Mouse (Mus musculus) brain, adult 2 months (tissue): ENCODE data around the gene Rps6kb2.
A peak's percentile ranks its signal among the peaks of the same experiment; 100 is the strongest.

Source experiments
- DNase-seq: peaks from one replicate; pipeline ENCODE4 v3.0.0; 2011; ENCODE audit warnings: low read depth, low spot score

Rps6kb2 gene

DNA sequence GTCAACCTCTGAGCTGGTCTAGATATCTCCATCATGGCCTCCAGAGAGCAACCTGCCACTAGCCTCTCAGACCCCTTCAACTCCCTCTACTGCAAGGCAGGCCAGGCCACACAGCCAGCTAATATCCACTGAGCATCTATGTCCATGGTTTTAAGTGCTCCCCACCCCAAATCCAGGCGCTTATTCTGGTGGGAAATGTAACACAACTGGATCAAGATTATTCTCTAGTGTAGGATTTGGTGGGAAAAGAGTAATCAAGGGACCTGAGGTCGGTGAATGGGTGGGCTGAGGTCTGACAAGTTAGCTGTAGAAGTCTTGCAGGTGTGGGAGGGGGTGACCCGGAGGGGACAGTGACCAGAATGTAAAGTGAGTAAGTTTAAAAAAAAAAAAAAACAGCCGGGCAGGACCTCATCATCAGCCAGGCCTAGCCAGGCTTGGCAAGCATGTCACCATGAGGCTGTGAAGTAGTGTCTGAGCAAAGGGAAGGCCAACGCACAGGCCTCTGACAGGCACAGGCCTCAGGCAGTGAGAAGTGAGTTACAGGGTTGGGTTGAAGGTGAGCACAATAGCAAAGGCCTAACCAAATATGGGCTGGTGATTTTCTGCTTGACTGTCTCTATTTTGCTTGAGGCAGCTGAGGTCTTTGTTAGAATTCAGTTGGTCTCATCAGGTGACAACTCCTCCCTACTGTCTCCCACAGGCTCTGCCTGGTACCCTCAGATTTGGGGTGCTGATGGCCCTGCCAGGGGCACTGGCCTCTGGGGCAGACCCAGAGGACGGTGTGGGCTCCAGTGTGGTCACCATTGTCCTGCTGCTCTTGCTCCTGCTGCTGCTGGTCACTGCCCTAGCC lies 7.7 kb downstream of the Rps6kb2 start:
- no peak for DNase-seq

DNA sequence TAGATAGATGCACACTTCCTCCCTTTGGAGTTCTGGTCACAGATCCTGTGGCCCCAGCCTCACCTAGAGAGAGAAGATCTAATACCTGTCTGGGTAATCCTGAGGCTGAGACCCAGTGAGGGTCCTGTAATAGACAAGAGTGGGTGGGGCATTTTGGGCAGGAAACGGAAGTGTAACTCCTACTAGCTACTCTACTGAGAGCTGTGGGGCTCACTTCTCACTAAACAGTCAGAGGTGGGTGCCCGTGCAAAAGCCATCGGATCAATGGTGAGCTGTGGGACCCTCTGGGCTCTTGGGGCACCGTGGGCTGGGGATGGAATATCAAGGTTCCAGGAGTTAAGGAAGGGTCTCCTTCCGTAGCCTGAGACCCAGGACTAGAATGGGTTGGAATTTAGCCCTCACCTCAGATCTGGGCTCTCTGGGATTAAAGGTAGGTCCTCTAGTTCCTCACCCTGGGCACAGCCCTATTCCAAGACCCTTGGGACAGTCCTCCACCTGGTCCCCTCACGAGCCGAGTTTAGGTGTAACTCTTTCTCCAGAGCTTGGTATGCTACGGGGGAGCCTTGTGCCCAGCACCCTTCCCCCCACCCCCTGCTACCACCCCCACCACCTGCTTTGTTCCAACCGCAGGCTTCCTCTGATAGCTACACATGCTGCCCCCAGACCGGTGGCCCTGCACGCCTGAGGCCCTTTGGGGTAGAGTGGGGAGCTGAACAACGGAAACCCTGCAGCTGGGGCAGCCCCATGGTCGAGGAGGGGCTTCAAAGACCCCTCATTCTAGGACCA lies 8.5 kb downstream of the Rps6kb2 start:
- no peak for DNase-seq

DNA sequence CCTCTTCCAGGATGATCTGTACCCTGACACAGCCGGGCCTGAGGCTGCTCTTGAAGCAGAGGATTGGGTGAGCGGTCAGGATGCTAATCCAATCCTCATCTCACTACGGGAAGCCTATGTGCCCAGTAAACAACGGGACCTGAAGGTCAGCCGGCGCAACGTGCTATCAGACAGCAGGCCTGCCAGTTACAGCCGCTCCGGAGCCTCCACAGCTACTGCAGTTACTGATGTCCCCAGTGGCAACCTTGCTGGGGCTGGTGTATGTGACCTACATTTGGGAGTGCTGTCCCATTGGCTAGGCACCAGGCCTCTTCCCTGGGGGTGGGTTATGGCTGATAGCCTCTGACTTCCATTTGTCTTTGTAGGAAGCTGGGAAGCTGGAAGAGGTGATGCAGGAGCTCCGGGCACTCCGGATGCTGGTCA lies 9.9 kb downstream of the Rps6kb2 start, which contains the start of gene Ptprcap:
Ptprcap (plus strand) TSS at position 373 of the 423 bp plus-strand sequence.
- DNase-seq = peak; percentile 89

DNA sequence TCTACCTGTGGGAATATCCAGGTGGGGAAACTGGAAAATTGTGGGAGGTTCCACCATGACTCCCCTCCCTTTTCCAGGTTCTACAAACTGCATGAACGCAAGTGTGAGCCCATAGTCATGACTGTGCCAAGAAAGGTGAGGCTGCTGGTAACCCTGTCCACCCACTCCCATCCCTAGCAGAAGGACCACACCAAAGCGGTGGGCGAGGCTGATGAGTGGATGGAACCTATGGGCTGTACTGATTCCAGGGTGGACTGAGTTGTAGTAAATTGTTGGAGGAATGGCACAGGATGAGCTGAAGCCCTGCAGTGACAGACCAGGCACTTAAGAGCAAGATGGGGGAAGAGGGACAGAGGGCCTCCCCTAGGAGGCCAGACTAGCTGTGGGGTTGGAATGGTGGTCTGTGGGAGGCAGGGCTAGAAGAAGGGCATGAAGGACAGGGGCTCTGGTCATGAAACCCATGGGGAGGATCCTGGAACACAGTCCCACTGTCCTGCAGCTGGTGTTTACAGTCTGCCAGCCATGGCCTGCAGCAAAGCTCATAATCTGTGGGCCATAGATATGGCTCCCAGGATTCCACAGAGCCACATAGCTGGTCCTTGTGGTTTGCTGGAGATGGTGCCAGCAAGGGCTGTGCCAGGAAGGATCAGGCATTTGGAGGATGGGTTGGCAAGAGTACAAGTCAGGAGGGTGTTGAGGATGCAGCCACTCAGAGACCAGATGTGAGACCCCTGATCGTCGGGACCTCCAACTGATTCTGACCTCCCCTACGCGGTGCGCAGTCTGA lies 10.5 kb downstream of the Rps6kb2 start:
- DNase-seq = no peak

DNA sequence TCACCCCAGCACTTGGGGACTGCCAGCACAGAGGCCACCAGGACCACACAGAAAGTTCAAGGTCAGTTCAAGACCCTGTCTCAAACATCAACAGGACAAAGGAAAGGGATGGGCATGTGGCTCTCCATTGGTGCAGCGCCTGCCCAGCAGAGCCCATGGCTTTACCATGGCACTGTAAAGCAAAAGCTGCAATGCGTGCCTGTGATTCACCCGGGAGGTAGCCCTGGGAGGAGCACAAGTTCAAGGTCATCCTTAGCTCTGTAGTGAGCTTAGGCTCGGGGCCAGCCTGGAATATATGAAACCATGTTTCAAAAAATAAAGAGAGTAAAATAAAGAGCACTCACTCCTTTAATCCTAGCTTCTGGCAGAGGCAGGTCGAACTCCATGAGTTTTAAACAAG lies 11.3 kb downstream of the Rps6kb2 start:
- no peak for DNase-seq

DNA sequence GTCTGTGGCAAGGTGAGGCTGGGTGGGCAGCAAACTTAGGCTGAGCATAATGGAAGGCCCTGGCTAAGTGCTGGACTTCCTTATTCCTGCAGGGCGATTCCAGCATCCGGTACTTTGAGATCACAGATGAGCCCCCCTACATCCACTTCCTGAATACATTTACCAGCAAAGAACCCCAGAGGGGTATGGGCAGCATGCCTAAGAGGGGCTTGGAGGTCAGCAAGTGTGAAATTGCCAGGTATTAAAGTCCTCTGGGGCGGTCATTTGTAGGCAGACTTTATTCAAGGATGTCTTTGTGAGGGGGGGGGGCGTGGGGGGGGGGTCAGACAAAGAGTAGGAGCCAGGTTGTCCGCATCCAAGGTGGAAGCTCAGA lies 11.7 kb downstream of the Rps6kb2 start:
- DNase-seq = no peak

DNA sequence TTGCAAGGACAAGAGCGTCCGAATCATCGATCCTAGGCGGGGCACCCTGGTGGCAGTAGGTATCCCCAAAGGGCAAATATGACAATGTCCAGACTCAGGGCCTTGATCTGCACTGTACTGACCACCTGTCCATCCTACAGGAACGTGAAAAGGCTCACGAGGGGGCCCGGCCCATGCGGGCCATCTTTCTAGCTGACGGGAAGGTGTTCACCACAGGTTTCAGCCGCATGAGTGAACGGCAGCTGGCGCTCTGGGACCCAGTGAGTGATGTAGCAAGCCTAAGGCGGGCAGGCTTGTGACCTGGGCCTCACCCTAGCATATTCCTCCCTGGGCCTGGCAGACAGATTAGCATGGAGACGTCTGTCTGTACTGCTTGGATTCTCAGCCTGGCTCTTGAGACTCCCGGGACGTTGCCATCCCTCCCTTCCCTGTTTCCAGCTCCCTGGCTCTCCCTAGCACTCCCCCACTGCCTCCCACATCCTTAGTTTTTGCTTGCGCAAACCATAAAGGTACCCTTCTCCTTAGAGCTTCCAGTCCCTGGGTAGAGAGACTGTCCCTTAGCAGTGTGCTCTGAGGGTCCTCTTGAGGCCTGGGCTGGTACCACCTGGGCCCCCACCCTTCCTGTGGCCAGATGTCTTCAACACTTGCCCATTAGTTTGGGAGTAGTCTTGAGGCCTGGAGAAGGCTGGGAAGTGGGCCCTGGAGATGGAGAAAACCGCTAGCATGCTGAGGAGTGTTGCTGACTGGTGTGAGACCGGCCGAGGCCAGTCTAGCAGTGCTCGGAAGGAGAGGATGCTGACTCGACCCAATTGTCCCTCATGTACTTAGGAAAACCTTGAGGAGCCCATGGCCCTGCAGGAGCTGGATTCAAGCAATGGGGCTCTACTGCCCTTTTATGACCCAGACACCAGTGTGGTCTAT lies 12.3 kb downstream of the Rps6kb2 start:
- DNase-seq = no peak

DNA sequence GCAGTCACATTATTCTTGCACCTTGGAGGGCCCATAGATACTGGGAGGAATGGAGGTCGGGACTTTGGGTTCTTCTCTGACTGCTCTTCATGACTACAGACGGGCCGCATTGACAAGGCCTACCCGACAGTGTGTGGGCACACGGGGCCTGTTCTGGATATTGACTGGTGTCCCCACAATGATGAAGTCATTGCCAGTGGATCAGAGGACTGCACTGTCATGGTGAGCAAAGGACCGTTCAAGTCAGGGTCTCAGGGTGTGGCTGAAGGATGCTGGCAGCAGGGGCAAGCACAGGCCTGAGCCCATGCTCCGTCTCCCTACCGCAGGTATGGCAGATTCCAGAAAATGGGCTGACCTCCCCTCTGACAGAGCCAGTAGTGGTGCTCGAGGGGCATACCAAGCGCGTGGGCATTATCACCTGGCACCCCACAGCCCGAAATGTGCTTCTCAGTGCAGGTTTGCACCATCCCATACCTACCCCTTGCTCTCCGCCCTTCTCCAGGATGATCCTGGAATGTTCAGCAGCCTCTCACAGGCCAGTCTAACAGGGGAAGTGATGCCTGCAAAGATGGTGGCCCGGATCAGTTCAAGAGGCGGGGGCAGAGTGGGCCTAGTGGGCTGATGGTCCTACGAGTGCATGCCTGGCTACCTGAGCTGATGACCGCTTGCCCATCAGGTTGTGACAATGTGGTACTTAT lies 13.2 kb downstream of the Rps6kb2 start:
- DNase-seq = no peak

DNA sequence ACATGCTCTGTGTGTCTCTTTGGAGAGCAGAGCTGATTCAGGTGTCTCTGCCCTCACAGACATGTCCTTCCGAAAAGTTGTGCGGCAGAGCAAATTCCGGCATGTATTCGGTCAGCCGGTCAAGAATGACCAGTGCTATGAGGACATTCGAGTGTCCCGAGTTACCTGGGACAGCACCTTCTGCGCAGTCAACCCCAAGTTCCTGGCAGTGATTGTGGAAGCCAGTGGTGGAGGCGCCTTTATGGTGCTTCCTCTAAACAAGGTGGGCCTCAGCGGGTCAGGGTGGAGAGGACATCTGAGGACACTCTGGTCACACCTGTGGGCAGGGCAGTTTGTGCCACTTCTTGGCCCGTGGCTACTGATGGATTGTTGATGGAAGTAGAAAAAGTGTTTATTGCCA lies 13.9 kb downstream of the Rps6kb2 start:
- DNase-seq = no peak

DNA sequence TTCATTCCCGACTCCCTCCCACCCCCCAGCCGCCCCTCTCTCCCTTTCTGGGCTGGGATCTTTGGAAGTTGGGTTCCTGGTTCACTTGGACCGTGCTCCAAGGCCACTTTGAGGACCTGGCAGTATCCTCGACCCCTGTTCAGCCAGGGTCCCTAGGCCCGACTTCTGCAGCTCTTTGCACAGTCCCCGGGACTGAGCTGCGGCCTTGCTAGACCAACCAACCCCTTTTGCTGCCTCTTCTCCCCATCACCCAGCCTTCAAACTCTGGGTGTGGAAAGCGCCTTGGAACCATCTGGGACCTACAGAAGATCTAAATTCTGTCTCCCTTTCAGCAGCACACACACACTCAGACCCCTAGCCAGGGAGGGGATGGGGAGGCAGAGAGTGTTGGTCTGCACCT lies 14.3 kb downstream of the Rps6kb2 start:
- no peak for DNase-seq

DNA sequence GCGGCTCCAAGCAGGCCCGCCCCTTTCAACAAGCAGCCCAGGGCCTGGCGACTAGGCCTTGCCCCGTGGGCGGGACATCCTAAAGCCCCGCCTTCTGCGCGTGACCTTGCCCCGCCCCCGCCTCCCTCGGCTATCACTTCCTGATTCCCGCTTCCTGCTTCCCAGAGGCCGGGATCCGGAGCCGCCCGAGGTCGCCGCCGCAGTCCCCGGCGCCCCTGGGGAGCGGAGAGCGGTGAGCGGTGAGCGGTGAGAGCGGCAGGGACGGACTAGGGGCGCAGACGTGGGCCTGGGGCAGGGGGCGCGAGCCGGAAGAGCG lies 14.7 kb downstream of the Rps6kb2 start, which contains the start of gene Coro1b:
Coro1b (plus strand) TSS at position 129 of the 316 bp plus-strand sequence.
- DNase-seq = peak; percentile 96

DNA sequence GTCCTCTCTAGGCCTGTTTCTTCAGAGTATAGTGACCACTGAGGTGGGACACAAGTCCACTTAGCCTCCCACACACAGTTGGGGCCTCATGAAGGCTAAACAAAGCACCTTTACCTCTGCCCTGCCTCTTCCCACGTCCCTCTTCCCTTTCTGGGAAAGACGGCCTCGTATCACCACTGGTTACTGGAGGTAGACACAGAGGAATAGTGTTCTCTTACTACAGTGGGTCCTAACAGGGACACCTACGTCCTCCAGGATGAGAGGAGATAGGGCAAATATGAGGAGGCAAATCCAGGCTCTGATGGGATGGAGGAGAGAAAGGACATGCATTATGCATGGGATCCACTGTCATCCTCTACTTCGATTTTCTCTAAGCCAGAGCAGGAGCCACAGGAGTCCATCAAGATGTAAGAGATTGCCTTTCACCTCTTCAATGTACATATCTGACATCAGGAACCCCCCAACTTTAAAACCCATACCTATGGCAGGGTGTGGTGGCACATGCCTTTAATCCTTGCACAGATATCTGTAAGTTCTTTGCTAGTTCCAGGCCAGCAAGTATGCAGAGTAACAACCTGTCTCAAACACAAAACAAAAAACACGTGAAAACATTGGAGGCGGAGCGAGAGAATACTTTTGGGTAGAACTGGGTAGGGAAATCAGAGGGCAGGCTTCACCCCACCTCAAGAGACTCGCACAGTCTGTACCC lies 15.2 kb downstream of the Rps6kb2 start:
- DNase-seq = no peak

DNA sequence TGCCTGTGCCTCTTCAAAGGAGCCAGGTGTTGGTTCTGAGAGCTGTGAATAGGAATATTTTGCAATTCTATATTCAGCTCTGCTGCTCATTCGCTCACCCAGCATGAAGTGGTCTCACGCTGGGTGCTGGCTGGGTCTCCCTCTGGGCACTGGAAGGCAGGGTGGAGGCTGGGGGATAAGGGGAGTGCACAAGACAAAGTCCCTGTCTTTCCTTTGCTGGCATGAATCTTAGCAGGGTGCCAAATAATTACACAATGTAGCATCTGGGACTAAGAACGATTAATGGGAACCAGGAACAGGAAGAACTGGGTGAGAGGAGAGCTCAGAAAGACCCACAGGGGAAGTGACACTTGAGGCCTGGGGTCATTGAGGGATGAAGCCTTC lies 16.1 kb downstream of the Rps6kb2 start:
- DNase-seq = no peak

DNA sequence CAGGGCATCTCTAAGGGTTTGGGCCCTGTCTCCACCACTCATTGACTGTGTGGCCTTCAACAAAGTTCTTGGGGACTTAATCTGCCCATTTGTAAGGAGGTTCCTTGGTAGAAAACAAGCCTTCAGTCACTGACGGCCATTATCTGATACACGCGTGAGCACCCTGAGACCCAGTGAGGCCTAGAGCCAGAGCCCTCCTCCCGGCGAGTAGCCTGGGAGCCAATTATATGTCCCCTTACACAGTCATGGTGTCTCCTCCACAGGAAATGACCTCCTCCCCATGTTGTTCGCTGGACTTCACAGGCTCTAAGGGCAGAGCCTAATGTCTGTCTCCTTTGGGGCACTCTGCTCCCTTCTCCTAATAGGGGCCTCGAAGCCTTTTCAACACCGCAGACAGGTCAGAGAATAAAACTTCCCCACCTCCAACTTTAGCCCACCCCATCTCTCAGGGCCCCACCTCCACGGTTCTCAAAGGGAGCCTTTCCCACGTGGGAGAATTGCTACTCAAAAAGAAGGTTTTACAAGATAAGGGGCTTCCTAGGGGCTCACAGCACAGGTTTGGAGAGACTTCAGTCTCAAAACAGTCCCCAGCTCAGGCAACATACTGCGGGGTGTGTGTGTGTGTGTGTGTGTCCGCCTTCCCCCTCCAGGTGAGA lies 16.7 kb downstream of the Rps6kb2 start:
- no peak for DNase-seq

DNA sequence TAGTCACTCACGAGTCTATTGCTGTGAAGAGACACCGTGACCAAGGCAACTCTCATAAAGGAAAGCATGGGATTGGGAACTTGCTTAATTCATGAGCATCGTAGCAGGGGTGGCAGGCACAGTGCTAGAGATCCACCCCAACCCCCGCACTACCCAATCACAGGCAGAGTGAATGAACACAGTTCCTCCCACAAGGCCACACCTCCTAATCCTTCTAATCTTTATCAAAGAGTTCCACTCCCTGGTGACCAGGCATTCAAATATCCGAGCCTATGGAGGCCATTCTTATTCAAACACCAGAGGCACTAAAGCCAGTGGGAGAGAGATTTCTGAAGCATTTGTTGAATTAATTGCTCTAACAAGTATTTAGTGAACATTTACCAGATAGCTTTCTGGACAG lies 17.2 kb downstream of the Rps6kb2 start:
- no peak for DNase-seq

DNA sequence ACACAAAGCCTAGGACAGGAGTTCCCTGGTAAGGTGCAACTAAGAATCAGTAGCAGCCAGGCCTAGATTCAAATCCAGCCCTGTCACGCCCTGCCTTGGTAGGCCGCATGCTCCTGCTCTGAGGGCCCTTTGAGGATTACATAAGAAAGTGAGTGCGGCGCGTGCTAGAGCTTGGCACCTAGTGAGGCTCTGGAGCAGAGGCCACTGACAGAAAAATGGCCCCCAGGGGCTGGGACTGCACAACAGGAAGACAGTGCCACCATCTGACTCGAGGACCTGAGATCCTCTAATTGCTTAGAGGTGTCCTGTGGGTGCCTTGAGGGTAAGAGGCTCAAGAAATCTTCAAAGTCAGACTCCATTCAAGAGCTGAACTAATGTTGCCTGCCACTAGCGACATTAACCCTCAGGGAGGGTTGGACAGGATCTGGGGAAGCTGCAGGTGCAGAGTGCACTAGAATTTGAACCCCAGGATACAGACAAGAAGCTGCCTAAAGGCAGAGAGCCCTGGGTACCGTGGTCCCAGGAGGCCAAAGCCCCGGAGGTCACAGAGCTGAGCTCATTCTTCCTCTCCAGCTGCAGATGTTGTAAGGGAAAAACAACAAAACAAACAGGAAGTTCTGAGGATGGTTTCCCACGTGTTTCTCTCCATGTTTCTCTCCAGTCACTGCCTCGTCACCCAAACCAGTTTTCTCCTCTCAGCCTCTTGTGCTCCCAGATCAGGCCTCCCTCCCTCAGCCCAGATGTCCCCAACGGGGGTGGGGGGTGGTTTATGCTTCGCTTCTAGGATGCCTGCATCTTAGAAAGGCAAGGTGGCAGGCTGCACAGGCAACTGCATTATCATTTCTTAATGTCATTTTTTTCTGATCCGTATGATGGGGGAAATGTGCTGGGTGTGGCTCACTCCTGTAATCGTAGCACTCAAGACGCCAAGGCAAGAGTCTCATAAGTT lies 18.3 kb downstream of the Rps6kb2 start:
- DNase-seq = no peak

DNA sequence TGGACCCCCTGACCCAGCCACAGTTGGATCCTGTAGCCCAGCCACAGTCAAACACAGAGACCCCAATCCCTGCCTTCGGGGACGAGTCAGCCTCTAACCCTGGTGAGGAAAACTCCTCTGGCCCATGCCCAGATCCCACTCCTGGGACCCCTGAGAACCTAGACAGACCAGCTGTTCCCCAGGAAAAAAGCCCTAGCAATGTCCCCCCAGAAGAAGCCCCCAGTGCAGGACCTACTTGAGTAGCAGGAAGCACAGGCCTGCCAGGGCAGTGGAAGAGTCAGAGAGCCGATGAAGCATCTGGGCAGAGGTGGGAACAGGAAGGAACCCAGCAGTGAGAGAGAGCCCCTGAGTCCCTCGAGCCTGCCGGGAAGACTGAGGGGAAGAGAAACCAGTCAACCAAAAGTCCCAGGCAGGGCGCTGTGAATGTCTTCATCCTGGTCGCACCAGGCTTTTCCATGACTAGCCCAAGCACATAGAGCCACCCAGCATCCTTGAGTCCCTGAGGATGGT lies 19.3 kb downstream of the Rps6kb2 start, which contains the start of gene Cabp4:
Cabp4 (minus strand) TSS at position 275 of the 510 bp plus-strand sequence.
- no peak for DNase-seq
